Mouse (Mus musculus) hematopoietic stem cell, adult 5-6 weeks (primary cell): ENCODE measurements at regions not wholly inside any gene's neighbourhood (a gene's known extent, or its start where the extent isn't known, plus 50 kb on each side); places are given as distances from the start of the nearest gene placed in this dataset.

Source experiments
- ATAC-seq, 2 experiments: fragments of 125-278 bp in 1 of 2; replicated peaks in 1 of 2; 2 replicates each; pipeline ENCODE4 v1.8.0; 2016 to 2017; ENCODE audit warnings: inconsistent platforms in 2 of 2, mild to moderate bottlenecking in 2 of 2, moderate number of reproducible peaks in 2 of 2, low read depth in 1 of 2, moderate TSS enrichment in 1 of 2; ENCODE audit not compliant: low FRiP score in 2 of 2, poor library complexity in 2 of 2, severe bottlenecking in 2 of 2, insufficient read depth in 1 of 2, low TSS enrichment in 1 of 2

DNA sequence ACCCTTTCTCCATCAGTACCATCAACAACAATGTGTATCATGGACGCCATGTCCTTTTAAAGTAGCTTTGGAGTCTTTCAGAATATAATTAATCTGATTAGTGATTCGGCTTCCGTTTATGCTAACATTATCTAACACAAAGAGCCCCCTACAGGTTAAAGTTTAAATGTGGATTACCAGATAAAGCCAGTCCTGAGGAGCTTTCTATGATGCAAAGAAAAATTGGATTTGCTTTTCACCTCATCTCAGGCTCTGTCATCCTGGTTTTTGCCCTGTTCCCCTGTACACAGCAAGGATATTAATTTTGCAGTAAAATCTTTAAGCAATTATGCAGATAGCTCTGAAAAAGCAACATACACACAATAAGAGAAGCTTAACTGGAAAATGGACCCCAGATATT is 412.7 kb upstream of the Tbc1d2b start:
- ATAC-seq, result no peak

DNA sequence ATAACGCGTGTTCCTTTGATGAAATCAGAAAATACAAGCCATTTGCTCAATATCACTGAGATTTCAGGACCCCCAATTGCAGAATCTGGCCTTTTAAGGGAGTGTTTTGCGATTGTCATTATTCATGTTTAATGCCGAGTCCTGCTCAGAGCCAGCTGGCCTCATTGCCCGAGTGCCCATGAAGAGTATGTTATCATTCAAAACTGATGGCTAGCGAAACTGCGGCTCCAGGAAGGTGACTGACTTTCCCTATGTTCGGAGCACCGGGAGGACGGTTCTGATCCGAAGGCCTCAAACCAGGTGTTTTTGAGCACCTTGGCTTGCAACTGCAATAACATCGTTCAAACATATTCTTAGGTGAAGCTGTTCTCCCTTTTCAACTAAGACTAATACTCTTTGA is 419.5 kb upstream of the Tbc1d2b start:
- no peak for ATAC-seq

DNA sequence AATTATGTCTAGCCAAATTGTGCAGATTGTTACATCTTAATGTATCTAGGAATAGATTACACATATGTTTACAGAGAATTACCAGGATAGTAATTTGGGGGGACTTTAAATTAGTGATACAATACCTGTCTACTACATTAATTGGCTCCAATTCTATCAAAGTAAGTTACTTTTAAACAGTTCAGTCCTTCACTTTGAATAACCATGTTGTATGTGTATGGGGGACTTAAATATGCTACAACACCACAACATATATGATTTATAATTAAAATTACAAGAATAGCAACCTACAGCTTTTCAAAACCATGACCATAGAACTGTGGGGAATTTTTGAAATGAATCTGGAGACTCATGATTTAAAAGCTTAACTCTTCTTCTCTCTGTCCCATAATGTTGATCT is 420.5 kb upstream of the Tbc1d2b start:
- ATAC-seq, result no peak

DNA sequence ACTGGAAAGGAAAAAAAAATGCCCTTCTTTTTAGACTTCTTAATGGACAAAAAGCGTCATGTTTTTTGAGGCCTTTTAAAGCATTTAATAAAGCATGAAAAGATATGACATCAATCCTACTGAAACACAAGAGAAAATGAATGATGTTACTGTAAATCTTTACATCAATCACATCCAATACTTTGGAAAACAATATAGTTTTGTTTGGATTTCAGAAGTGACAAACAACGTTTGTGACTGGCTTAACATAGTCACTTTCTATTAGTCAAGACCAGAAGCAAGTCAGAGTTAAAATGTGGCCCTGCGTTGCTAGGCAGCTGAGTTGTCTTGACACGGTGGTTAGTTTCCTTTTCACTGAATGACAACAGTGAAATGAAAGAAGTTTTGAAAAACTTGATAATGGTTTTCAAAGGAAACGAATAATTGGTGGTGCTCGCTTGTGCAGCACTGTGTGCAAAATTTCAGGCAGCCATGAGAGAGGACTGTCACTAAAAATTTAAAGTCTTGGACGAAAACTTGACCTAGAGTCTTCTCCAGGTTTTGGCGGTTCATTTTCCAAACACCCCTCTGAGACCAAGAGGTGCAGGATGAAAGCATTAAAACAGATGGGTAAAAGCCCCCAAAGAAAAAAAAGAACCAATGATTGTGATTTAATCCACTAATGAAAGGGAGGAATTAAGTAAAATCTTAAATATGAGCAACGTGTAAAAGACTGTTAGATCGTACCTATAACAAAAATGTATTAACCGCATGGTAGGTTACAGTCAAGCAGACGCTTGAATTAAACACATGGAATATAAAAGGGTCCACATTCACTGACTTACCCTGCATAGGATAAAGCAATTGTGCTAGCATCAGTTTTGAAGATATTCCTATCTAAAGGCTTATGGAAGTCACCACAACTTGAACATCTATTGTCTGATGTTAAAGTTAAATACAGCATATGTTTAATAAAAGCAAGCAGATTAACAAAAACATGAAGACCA is 421.4 kb upstream of the Tbc1d2b start:
- no peak for ATAC-seq

DNA sequence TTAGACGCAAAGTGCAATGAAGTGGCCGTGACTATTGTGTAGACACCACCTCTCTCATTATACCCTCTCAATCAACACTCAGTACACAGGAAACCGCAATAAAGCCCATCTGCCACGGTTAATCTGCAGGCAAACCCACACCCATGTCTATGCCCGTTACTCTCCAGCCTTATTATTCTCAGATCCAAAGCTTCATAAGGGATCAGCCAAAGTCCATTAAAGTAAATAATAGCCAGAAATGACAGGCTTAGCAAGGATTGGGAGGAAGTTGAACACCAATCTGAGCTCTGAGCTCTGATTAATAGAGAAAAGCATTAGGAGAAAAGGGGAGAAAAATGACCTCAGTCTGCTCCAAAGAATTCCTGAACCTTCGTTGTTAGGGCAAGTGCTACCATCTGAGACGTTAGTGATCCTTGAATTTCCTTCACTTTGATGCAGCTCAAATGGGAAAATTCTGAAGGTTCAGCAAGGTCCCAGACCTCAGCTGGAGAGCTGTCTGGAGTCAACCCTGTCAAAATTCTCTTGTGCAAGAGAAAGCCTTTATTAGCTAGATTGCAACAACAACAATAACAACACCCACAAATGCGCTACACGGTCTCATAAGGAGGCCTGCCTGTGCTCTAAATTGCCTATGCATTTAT is 422.5 kb upstream of the Tbc1d2b start:
- ATAC-seq, result no peak

DNA sequence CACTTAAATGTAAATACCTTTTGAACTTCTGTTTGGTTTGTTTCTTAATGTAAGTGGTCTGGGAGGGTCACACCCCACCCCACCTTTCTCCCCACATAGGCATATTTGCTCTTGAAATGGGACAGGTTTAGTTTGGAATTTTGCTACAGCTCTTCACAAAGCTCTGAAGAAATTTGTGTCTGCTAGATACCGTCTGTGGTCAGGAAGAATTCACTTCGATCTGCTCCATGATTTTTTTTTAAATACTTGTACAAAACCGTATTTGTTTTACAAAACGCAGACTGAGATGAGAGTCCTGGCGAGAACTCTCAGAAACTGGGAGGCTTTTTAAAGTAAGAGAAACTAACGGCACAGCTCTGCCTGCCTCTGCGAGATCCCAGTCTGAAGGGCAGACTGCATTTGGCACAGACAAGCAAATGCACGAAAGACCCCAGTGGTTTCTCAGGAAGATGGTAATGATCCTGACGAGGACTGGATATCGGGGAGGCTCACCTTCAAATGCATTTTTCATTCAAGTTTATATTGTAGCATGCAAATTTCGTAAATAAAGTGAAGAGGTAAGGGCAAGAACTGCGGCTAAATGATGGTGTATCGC is 423.5 kb upstream of the Tbc1d2b start:
- no peak for ATAC-seq

DNA sequence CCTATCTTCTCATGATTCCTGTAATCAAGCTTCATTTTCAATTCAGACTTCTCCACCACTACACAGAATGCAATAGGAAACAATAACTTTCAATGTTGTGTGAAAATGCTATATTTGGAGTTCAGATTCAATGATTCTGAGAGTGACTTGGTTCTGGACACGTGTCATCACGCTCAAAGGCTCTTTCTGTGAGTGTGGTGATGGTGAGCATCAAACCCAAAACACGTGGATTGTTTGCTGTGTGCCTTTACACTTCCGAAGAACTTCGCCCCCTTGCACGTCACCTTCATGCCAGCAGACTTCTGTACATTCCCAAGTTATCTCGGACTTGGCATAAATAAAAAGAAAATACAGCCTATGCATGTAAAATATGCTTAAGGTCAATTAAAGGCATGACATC is 425.1 kb upstream of the Tbc1d2b start:
- no peak for ATAC-seq

DNA sequence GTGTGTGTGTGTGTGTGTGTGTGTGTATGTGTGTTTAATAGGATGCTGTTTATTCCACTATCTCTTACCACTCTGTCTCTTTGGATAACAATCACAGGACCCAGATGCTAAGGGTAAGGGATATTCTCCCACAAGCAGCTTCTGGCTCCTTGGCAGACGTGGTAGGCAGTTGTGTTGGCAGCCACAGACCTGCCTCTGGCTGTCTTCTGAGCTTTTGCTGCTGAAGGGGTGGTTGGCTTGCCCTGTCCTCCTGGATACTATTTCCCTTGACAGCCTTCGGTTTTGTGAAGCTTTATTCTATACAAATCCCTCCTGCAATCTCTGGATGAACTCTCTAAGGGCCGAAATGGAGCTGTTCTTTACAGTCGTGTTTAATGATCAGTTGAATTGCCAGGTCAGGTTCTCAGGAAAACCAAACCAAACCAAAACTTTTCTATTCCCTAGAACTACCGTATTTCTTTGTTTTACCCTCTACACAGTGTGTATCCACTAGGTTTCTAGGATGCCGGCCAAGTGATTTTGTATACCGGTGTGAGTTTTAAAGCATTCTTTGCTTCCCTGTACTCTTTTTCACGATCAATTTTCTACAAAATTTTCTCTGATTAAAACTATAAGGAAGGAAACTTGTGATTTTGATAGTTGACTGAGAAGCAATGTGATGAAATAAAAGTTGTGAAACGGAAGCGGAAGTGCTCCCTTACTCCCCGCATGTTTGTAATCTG is 426.8 kb upstream of the Tbc1d2b start:
- no peak for ATAC-seq

DNA sequence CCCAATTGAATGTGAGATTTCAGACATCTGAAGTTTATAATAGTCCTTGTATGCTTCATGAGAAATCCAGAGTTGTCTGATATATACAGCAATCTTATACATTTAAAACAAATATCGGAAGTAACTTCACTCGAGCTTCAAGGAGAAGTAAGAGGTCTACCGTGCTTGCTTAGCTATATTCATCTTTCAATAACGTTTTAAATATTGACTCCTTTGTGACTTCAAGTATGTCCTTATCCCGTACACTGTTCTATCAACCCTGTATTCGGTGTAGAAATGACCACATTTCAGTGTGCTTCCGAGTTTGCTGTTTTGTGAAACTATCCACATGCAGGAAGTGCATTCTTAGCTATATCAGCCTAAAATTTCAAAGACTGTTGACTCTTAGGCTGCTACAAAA is 427.8 kb upstream of the Tbc1d2b start:
- ATAC-seq, result no peak

DNA sequence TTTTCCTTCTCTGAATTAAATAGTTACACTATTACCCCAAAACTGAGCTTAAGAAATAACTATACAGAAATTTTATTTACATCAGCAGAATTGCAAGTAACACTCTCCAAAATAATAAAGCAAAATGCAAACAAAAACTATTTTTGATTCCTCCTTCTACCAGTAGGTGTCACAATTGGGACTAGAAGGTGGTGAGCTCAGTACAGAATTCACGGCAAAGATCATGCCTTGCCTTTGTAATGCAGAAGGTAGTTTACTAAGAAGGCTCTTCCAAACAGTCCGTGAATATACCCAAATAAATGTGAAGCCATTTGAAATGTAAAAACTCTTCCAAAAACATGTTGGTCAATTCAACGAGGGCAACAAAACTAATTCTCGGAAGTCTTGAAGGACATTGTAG is 428.5 kb upstream of the Tbc1d2b start:
- ATAC-seq, result peak; percentile 75 to 84

DNA sequence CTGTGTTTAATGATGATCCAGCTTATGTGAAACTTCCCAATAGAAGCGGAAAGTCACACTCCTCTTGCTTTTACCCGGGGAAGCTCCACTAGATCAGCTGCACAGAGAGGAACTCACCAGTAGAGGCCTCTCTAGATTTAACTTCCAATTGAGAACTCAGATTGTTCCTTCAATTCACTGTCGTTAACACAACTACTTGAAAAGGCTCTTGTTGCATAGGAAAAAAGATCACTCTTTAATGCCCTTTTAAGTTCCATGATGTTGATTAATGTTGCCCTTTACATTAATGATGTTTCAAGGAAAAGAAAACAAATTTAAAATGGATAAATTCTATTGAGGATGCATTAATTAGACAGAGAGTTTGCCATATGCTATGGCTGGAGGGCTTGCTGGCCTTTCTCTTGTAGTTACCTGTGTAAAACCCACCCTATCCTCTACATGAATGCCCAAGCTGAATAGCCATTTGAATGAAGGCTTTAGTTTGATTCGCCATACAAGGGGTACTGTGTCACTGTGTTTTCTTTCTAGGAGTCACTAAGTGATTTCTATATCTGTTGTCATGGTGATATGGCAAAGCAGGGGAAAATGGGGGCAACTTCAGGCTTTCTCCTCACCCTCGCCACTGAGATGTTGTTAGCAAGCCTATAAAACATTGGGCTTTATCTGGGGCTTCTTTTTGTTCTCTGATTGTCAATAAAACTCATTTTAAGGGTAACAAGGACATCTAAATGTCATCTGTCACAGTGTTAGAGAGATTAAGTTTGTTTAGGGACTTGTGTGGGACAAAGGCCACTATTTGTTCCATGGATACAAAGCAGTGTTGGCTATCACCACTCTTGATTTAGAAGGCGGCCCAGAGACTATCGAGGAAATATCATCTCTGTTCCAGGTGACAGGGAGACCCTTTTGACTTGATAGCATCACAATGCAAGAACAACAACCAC is 429.9 kb upstream of the Tbc1d2b start:
- ATAC-seq, result peak; percentile 62 to 73; a peak in 3 of 4 replicates

DNA sequence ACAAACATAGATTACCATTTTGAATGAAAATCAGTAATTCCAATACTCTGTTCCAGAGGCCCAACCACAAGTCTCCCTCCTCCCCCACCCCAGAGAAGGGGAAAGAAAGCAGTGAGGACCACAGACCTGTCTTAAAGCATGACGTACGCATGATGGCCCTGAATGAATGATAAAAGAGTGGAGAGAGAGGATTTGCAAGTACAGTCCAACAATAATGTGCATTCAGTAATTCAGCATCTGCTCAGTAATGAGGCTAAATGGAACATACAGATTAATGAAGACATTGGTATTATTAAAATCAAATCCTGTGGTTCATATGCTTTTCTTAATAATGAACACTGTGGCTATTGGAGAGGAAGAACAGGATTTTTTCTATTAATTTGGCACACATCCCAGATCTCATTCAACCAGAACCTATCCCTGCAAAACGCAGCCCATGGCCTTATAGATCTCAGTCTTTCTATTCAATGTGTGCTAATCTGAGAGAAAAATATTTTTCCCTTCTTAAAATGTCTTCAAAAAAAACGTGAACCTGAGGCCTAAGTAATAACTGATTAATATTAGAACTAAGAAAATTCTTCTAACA is 430.7 kb upstream of the Tbc1d2b start:
- ATAC-seq, result no peak

DNA sequence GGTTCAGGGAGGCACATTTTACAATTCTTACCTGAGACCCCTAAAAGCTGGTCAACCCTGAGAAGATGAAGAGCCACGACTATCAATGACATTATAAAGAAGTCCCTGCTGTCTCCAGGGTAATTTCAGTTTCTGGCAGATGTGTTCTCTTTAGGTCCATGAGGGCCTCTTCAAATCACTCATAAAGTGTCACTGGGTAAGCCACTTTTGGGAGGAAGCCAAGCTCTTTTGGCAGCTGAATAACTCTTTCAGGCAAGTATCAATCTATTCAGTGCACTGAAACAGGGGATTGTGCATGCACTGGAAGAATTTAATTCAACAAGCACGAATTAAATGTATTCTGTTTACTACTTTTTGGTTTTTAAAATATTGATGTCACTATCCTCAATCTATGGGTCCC is 443.1 kb upstream of the Tbc1d2b start:
- ATAC-seq, result no peak

DNA sequence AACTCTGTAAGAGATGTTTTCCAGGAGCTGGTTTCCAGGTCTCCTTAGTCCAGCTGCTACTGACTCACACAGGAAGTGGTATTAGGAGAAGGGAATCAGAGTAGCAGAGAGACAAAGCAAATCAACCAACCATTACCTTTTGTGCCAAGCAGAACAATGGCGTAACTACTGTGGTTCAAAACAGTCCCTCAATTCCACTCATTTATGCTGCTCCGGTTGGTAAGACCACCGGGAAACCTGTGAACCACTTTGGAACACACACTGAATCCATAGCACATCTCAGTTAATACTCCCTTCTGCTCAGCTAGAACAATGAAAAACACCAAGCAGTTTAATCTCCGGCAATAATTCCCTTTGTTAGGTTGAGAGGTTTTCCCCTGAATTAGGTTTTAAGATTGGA is 460.8 kb upstream of the Tbc1d2b start:
- ATAC-seq, result no peak

DNA sequence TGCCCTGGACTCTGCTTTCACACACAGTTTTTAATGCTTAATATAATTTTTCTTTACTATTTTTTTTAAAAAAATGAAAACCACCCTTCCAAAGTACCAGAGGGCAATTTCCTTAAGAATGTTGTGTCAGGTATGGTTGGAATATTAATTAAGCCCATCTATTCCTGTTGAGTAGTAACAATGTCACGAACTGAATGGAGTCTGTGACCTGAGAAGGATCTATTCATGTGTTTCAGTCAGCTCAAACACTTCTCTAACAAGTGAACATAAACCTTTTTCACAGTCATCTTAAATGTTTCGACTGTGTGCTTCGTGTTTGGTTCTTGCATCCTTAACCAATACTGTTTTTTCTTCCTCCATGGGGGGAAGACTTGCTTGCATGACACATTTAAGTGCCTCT is 486.6 kb upstream of the Tbc1d2b start:
- ATAC-seq, result no peak

DNA sequence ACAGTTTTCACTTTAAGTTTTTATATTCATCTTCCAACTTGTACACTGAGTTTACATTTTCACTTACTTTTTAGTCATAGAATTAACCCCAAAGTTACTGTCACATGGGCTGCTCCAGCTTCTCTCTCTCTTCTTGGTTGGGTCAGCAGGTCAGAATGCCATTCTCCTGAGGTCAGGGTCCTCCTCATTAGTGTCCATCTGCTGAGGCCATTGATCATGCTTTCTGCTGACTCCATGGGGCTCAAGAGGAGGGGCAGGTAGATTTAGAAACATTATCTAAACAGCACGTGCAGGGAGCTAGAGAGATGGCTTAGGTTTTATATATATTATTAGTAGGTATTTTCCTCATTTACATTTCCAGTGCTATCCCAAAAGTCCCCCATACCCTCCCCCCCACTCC is 503.7 kb upstream of the Tbc1d2b start:
- no peak for ATAC-seq
